Mouse (Mus musculus) CH12F3 (cell line): ENCODE data around the gene Usp50.

Source experiments
- in situ Hi-C: fragments of 300-500 bp; cut with MboI; formaldehyde crosslinking; loops from 2 replicates; pipeline ENCODE4 v1.14.3; 2020; ENCODE audit warnings: low sequenced_read_pairs

Gene Usp50

GRCm38 (mm10) chr2:126783370-126783769 lies at the start of gene Usp50:
Usp50 (minus strand) TSS chr2:126783470.
- in situ Hi-C loops: no loop called here

DNA sequence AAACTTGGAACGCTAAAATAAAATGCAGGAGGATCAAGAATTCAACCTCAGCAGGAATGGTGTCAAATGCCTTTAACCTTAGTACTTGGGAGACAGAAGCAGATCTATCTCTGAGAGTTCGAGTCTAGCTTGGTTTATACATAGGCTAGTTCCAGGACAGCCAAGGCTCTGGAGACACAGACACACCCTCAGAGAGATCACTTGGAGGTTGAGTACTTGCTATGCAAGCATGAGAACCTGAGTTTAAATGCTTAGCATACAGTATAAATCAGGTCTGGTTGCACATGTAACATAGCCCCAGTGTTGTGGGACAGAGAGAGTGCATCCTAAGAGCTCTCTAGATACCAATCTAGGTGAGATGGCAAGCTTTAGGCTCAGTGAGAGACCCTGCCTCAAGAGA lies 34.1 kb upstream of the Usp50 start:
- in situ Hi-C loops: no loop called here

GRCm38 (mm10) chr2:126816644-126817347 lies 33.5 kb upstream of the Usp50 start:
- in situ Hi-C loops: no loop called here

- in situ Hi-C loops: no loop called here
These were observed 32.6 kb upstream of the Usp50 start for GRCm38 (mm10) chr2:126815822-126816221.

DNA sequence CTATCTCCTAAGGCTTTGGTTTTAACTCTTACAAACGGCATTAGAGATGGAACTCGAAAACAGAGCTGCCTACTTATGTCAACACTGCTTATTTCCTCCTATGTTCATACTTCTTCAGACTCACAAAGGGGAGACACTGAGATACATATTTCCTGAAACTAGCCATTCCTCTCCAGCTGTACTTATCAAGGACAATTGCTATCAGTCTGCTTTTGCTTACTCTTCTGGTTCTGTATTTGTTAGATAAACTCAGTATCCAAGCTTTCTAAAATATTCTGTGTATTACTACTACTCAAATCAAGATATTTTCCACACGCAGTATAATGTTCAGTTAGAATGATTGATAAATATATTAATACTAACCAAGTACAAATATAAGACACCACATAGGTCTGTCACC lies 18.7 kb upstream of the Usp50 start:
- in situ Hi-C loops: no loop called here

- in situ Hi-C loops: no loop called here
These were observed 15.2 kb upstream of the Usp50 start for GRCm38 (mm10) chr2:126798455-126798854.

GRCm38 (mm10) chr2:126795708-126796107 lies 12.4 kb upstream of the Usp50 start:
- in situ Hi-C loops: no loop called here

DNA sequence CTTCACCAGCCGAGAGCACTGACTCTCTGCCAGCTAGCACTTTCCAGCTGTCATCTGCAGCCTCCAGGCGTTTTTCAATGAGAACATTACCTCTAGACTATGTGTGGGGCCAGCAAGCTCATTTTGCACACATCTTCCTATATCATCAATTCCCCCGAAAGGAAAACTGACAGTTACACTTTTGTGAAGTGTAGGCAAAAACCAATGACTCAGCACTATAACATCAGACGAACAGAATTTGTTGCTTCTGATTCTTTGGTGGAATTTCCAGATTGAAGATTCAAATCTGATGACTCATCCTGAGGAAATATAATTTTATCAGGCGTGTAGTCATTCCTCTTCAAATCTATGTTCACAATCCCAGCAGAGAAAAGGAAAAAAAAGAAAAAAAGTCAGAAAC lies 9.3 kb upstream of the Usp50 start:
- in situ Hi-C loops: no loop called here

DNA sequence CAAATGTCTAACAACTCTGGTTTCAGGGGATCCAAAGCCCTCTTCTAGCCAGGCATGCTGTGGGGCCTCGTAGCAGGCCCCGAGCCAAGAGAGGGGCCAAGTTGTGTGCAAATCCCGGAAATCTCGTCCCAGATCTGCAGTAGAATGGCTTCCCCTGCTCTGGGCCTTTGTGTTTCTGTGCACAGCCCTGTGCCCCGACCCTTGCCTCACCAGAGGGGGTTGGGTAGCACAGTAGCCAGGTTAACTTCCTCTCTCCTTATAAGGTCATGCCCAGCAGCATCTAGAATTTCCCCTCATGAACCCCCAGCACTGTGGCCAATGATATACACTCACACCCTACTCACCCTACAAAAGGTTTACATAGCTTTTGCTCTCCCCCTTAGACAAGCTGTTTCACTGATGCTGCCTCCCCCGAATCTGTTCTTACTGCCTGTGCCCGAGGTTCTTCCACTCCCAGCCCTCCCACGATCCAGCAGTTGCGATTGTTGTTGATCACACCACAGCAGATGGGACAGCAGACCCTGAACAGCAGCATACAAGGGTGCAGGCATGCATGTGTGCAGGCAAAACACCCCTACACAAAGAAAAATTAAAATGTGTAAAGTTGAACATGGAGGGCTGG lies 4.6 kb upstream of the Usp50 start:
- in situ Hi-C loops: no loop called here

DNA sequence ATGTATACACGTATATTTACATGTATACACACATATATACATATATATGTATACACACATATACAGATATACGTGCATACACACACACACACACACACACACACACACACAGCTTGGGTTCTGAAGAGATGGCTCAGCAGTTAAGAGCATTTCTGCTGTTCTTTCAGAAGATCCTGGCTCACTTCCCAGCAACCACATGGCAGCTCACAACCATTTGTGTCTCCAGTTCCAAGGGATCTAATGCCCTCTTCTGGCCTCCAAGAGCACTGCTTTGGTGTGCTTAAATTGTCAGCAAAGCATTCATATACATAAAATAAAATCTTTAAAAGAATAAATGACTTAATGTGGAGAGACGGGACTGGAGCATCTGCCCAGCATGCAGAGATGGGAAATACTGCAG lies 837 bp downstream of the Usp50 start:
- in situ Hi-C loops: no loop called here

GRCm38 (mm10) chr2:126781478-126781877 lies 1.8 kb downstream of the Usp50 start:
- in situ Hi-C loops: no loop called here

- in situ Hi-C loops: no loop called here
These were observed 3.0 kb downstream of the Usp50 start for GRCm38 (mm10) chr2:126780286-126780685.

DNA sequence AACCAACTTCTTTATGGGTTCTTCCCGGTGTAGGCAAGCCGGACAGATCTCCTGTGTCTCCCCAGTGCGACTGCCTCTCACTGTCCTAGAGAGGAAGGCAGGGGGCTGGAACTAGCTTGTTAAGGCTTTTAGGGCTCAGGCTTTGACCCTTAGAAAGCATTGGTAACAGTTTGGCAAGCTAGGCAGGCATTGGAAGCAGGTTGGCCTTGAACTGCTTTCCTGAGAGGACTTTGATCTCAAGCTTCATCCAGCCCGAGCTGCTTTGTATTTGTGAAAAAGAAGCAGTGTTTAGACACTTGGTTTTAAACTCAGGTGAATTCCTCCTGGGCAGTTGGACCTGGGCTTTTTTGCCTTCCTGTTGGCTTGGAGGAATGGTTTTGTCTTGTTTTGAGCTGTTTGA lies 4.5 kb downstream of the Usp50 start:
- in situ Hi-C loops: no loop called here

- in situ Hi-C loops: no loop called here
These were observed 6.9 kb downstream of the Usp50 start for GRCm38 (mm10) chr2:126776416-126776815.

GRCm38 (mm10) chr2:126775951-126776350 lies 7.3 kb downstream of the Usp50 start:
- in situ Hi-C loops: no loop called here

- in situ Hi-C loops: no loop called here
These were observed 11.1 kb downstream of the Usp50 start for GRCm38 (mm10) chr2:126772217-126772616.

GRCm38 (mm10) chr2:126769431-126770181 lies 13.7 kb downstream of the Usp50 start:
- in situ Hi-C loops: no loop called here

- in situ Hi-C loops: no loop called here
These were observed 15.1 kb downstream of the Usp50 start for GRCm38 (mm10) chr2:126768194-126768593.

DNA sequence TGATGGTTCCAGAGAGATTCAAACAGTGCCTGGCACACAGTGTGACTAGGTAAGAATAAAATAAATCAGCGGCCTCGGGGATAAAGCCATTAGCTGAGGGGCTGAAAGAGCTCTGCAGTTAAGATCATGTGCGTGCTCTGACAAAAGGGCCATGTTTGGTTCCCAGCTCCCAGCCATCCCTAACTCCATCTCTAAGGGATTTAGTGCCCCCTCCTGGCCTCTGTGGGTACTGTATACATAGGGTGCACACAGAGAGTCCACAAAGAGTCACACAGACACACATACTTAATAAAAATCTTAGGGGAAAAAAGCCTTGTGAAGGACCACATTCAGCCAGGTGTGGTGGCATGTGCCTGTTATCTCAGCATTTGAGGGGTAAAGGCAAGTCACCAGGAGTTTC lies 15.7 kb downstream of the Usp50 start:
- in situ Hi-C loops: no loop called here

GRCm38 (mm10) chr2:126765867-126766582 lies 17.2 kb downstream of the Usp50 start:
- in situ Hi-C loops: no loop called here

GRCm38 (mm10) chr2:126759351-126759750 lies 23.9 kb downstream of the Usp50 start:
- in situ Hi-C loops: no loop called here
